Mouse (Mus musculus) spleen, adult 2 months (tissue): ENCODE measurements around the gene Ift140.

ENCODE experiments used
- CTCF ChIP-seq: fragments of 200-500 bp; IDR thresholded peaks from 2 replicates; pipeline ENCODE4 v1.5.1; 2011; ENCODE audit warnings: mild to moderate bottlenecking, inconsistent platforms; ENCODE audit not compliant: insufficient read depth, insufficient read length, insufficient replicate concordance; ENCODE audit errors: extremely low read depth
- POLR2A ChIP-seq: fragments of 200-500 bp; IDR thresholded peaks from 2 replicates; pipeline ENCODE4 v1.6.1; 2011; ENCODE audit warnings: low read depth, low read length, inconsistent platforms

DNA sequence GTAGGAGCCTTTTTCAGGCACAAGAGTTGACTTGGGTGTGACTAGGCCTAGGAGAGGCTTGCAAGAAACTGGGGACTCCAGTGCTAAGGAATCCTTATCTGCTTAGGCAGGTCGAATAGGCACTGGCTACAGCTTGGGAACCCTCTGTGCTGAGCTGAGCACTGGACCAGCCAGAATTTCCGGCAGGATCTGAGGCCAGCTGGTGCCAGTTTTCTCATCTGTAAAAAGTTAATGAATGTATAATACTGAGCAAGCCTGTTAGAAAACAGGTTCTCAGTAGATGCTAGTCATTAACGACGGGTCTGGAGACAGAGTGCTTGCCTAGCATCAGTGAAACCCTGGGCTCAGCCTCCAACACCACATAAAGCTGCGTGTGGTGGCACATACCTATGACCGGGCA lies 119.7 kb downstream of the Ift140 start:
- TF ChIP-seq CTCF, result no peak
- TF ChIP-seq POLR2A, result no peak
